Mouse (Mus musculus): ENCODE measurements around the gene Myh2. TPM values are rescaled to one million over a fixed set of nuclear protein-coding genes. Genes with fewer than 3 reads are reported as not detected.

Gene Myh2
- polyA plus RNA-seq, 1 experiment: 4.3 TPM

- Histone ChIP-seq H3K4me3 (ENCODE audit: insufficient read depth, low read depth, low read length) (no peak overlapping the region), H3K4me1 (ENCODE audit: control insufficient read depth, insufficient read depth, insufficient read length, low read length) (no peaks in the 10 kb centered on the region), H3K27ac (replicated peaks; ENCODE audit: low read depth, low read length) (no peak overlapping the region)
Observed at GRCm38 (mm10) chr11:67176376-67176775, 5.5 kb downstream of the Myh2 start.

GRCm38 (mm10) chr11:67190316-67190715 lies 19.5 kb downstream of the Myh2 start:
- Histone ChIP-seq H3K4me3 (ENCODE audit: insufficient read depth, low read depth, low read length) (no peak overlapping the region), H3K4me1 (ENCODE audit: control insufficient read depth, insufficient read depth, insufficient read length, low read length) (no peaks in the 10 kb centered on the region)

GRCm38 (mm10) chr11:67190814-67191213 lies 20.0 kb downstream of the Myh2 start:
- H3K4me3 ChIP-seq (ENCODE audit: insufficient read depth, low read depth, low read length): no peak overlapping the region
- no peak overlapping the region for H3K27ac ChIP-seq (replicated peaks; ENCODE audit: low read depth, low read length)
- H3K4me1 ChIP-seq (ENCODE audit: control insufficient read depth, insufficient read depth, insufficient read length, low read length): no peaks in the 10 kb centered on the region

More at GRCm38 (mm10) chr11:67190316-67190715, 19.5 kb downstream of the Myh2 start:
- H3K27ac ChIP-seq (replicated peaks; ENCODE audit: low read depth, low read length): no peak overlapping the region

GRCm38 (mm10) chr11:67191496-67191895 lies 20.7 kb downstream of the Myh2 start:
- Histone ChIP-seq H3K4me3 (ENCODE audit: insufficient read depth, low read depth, low read length) (no peak overlapping the region), H3K4me1 (ENCODE audit: control insufficient read depth, insufficient read depth, insufficient read length, low read length) (no peaks in the 10 kb centered on the region), H3K27ac (replicated peaks; ENCODE audit: low read depth, low read length) (no peak overlapping the region)

- no peak overlapping the region for H3K27ac ChIP-seq (replicated peaks; ENCODE audit: low read depth, low read length)
Observed at GRCm38 (mm10) chr11:67199321-67199720, 28.5 kb downstream of the Myh2 start.

GRCm38 (mm10) chr11:67199752-67200151 lies 28.9 kb downstream of the Myh2 start, which contains the start of gene Myh1:
Gene Myh1 (plus strand): TSS chr11:67200052.
- H3K4me3 ChIP-seq (ENCODE audit: insufficient read depth, low read depth, low read length): no peak within 1 kb of the TSS
- H3K4me1 ChIP-seq (ENCODE audit: control insufficient read depth, insufficient read depth, insufficient read length, low read length): no peaks in the 10 kb centered on the region
- H3K27ac ChIP-seq (replicated peaks; ENCODE audit: low read depth, low read length): no peak within 1 kb of the TSS

More at GRCm38 (mm10) chr11:67199321-67199720, 28.5 kb downstream of the Myh2 start:
- H3K4me1 ChIP-seq (ENCODE audit: control insufficient read depth, insufficient read depth, insufficient read length, low read length): no peaks in the 10 kb centered on the region
- no peak overlapping the region for H3K4me3 ChIP-seq (ENCODE audit: insufficient read depth, low read depth, low read length)

- no peak overlapping the region for H3K4me3 ChIP-seq (ENCODE audit: insufficient read depth, low read depth, low read length)
- H3K27ac ChIP-seq (replicated peaks; ENCODE audit: low read depth, low read length): no peak overlapping the region
- no peaks in the 10 kb centered on the region for H3K4me1 ChIP-seq (ENCODE audit: control insufficient read depth, insufficient read depth, insufficient read length, low read length)
Observed at GRCm38 (mm10) chr11:67204766-67205165, 33.9 kb downstream of the Myh2 start.

- Histone ChIP-seq H3K4me3 (ENCODE audit: insufficient read depth, low read depth, low read length) (no peak overlapping the region), H3K4me1 (ENCODE audit: control insufficient read depth, insufficient read depth, insufficient read length, low read length) (no peaks in the 10 kb centered on the region), H3K27ac (replicated peaks; ENCODE audit: low read depth, low read length) (no peak overlapping the region)
Observed at GRCm38 (mm10) chr11:67221803-67222202, 51.0 kb downstream of the Myh2 start.

GRCm38 (mm10) chr11:67224466-67224865 lies 53.6 kb downstream of the Myh2 start:
- no peaks in the 10 kb centered on the region for H3K4me1 ChIP-seq (ENCODE audit: control insufficient read depth, insufficient read depth, insufficient read length, low read length)
- H3K27ac ChIP-seq (replicated peaks; ENCODE audit: low read depth, low read length): no peak overlapping the region
- no peak overlapping the region for H3K4me3 ChIP-seq (ENCODE audit: insufficient read depth, low read depth, low read length)

- H3K4me3 ChIP-seq (ENCODE audit: insufficient read depth, low read depth, low read length): no peak overlapping the region
- H3K4me1 ChIP-seq (ENCODE audit: control insufficient read depth, insufficient read depth, insufficient read length, low read length): no peaks in the 10 kb centered on the region
- no peak overlapping the region for H3K27ac ChIP-seq (replicated peaks; ENCODE audit: low read depth, low read length)
Observed at GRCm38 (mm10) chr11:67228731-67229130, 57.9 kb downstream of the Myh2 start.

- no peak overlapping the region for H3K27ac ChIP-seq (replicated peaks; ENCODE audit: low read depth, low read length)
- H3K4me1 ChIP-seq (ENCODE audit: control insufficient read depth, insufficient read depth, insufficient read length, low read length): no peaks in the 10 kb centered on the region
- H3K4me3 ChIP-seq (ENCODE audit: insufficient read depth, low read depth, low read length): no peak overlapping the region
Observed at GRCm38 (mm10) chr11:67229166-67229565, 58.3 kb downstream of the Myh2 start.

- Histone ChIP-seq H3K4me3 (ENCODE audit: insufficient read depth, low read depth, low read length) (no peak overlapping the region), H3K27ac (replicated peaks; ENCODE audit: low read depth, low read length) (no peak overlapping the region), H3K4me1 (ENCODE audit: control insufficient read depth, insufficient read depth, insufficient read length, low read length) (no peaks in the 10 kb centered on the region)
Observed at GRCm38 (mm10) chr11:67229946-67230345, 59.1 kb downstream of the Myh2 start.

GRCm38 (mm10) chr11:67235639-67236358 lies 65.0 kb downstream of the Myh2 start:
- Histone ChIP-seq H3K4me1 (ENCODE audit: control insufficient read depth, insufficient read depth, insufficient read length, low read length) (no peaks in the 10 kb centered on the region), H3K27ac (replicated peaks; ENCODE audit: low read depth, low read length) (no peak overlapping the region), H3K4me3 (ENCODE audit: insufficient read depth, low read depth, low read length) (no peak overlapping the region)

GRCm38 (mm10) chr11:67236799-67237198 lies 66.0 kb downstream of the Myh2 start:
- H3K27ac ChIP-seq (replicated peaks; ENCODE audit: low read depth, low read length): no peak overlapping the region
- no peak overlapping the region for H3K4me3 ChIP-seq (ENCODE audit: insufficient read depth, low read depth, low read length)
- no peaks in the 10 kb centered on the region for H3K4me1 ChIP-seq (ENCODE audit: control insufficient read depth, insufficient read depth, insufficient read length, low read length)

GRCm38 (mm10) chr11:67237481-67238079 lies 66.8 kb downstream of the Myh2 start, which contains the start of gene Myh4:
Gene Myh4 (plus strand): TSS chr11:67238029.
- H3K27ac ChIP-seq (replicated peaks; ENCODE audit: low read depth, low read length): no peak within 1 kb of the TSS
- no peaks in the 10 kb centered on the region for H3K4me1 ChIP-seq (ENCODE audit: control insufficient read depth, insufficient read depth, insufficient read length, low read length)
- no peak within 1 kb of the TSS for H3K4me3 ChIP-seq (ENCODE audit: insufficient read depth, low read depth, low read length)

GRCm38 (mm10) chr11:67241051-67241450 lies 70.2 kb downstream of the Myh2 start:
- no peak overlapping the region for H3K4me3 ChIP-seq (ENCODE audit: insufficient read depth, low read depth, low read length)
- no peaks in the 10 kb centered on the region for H3K4me1 ChIP-seq (ENCODE audit: control insufficient read depth, insufficient read depth, insufficient read length, low read length)
- H3K27ac ChIP-seq (replicated peaks; ENCODE audit: low read depth, low read length): no peak overlapping the region
